Mouse (Mus musculus): ENCODE data around the gene Tube1. TPM values are rescaled to one million over a fixed set of nuclear protein-coding genes. Genes with fewer than 3 reads are reported as not detected.

The Tube1 gene
- polyA plus RNA-seq, 1 experiment from 2014 or later = 1.8 TPM

DNA sequence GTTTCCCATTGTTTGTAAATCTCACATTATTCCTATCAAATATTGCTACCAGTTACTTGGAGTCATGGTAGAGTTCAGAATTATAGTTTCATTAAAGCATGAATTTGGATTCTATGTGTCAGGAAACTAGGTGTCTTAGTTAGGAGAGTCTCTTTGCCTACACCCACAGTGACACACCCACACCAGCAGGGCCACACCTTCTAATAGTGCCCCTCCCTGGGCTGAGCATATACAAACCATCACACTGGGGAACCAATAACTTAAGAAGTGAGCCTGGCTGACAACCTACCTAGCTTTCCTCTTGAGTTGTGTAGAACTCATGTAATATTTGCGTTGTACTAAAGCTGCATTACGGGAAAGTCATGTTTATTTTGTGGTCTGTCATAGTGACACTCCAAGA is 7.6 kb downstream of the Tube1 start:
- Histone ChIP-seq H3K4me3 (ENCODE audit: low read depth, low read length) (no peak overlapping the region), H3K4me2 (replicated peaks; ENCODE audit: low read depth, low read length) (no peak overlapping the region), H3K27me3 (replicated peaks; ENCODE audit: insufficient read depth, low read length) (no peaks in the 10 kb centered on the region), H3K9me3 (ENCODE audit: low read length) (no peaks in the 10 kb centered on the region), H3K4me1 (ENCODE audit: insufficient read depth, low read depth, low read length) (no peaks in the 10 kb centered on the region), H3K27ac (ENCODE audit: low read length) (no peak overlapping the region), H3K9ac (replicated peaks; ENCODE audit: low read depth) (no peak overlapping the region), H3K36me3 (ENCODE audit: insufficient read depth, low read length) (no peaks in the 10 kb centered on the region)
- DNase-seq (ENCODE audit: low spot score) (no peak), ATAC-seq (no peak)
- no peak for TF ChIP-seq CTCF (IDR thresholded peaks at IDR 0.05)
- no peak for TF ChIP-seq EP300 (IDR thresholded peaks at IDR 0.05)
- WGBS = 73% methylated on average over 2 of the region's 2 CpGs

DNA sequence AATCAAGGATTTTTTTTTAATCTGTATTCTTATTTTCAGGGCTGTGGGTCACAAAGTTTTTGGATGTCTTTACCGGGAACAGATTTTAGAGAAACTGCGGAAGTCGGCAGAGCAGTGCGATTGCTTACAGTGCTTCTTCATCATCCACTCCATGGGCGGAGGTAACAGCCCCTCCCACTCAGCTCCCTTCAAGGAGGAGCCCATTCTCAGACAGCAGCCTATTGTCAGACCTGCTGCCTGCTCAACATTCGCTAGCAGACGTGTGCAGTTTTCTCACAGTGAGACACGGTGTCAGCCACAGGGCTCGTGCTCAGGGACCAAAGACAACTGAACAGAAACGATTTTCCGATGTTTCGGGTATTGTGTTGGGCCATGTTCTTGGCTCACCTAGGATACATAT is 8.4 kb downstream of the Tube1 start:
- Histone ChIP-seq H3K9me3 (ENCODE audit: low read length) (no peaks in the 10 kb centered on the region), H3K27ac (ENCODE audit: low read length) (no peak overlapping the region), H3K9ac (replicated peaks; ENCODE audit: low read depth) (no peak overlapping the region), H3K4me1 (ENCODE audit: insufficient read depth, low read depth, low read length) (no peaks in the 10 kb centered on the region), H3K27me3 (replicated peaks; ENCODE audit: insufficient read depth, low read length) (no peaks in the 10 kb centered on the region), H3K4me2 (replicated peaks; ENCODE audit: low read depth, low read length) (no peak overlapping the region), H3K36me3 (ENCODE audit: insufficient read depth, low read length) (no peaks in the 10 kb centered on the region), H3K4me3 (ENCODE audit: low read depth, low read length) (no peak overlapping the region)
- DNase-seq (ENCODE audit: low spot score) = no peak
- WGBS = 86% methylated on average over 12 of the region's 12 CpGs
- ATAC-seq = no peak
- no peak for TF ChIP-seq CTCF (IDR thresholded peaks at IDR 0.05)
- TF ChIP-seq EP300 (IDR thresholded peaks at IDR 0.05) = no peak

DNA sequence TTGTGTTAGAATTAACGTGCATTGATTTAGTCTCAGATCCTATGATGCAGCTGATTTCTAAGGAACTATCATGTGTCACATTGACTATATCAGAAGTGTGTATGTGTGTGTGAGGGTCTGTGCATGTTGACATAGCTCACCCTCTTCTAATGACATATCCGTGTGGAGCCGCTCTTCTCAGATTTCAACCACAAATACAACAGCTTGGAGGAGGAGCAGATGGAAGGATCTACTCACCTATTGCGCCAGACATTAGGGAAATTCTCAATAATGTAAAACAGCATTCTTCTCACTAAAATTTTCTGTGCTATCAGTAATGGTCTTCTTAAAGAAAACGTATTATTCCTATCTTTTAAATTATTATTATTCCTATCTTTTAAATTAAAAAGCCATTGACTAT is 22.9 kb downstream of the Tube1 start:
- TF ChIP-seq CTCF (IDR thresholded peaks at IDR 0.05) = no peak
- TF ChIP-seq EP300 (IDR thresholded peaks at IDR 0.05) = no peak
- H3K4me1 ChIP-seq (ENCODE audit: insufficient read depth, low read depth, low read length) = no peaks in the 10 kb centered on the region
- no peak overlapping the region for H3K4me2 ChIP-seq (replicated peaks; ENCODE audit: low read depth, low read length)
- no peaks in the 10 kb centered on the region for H3K36me3 ChIP-seq (ENCODE audit: insufficient read depth, low read length)
- H3K4me3 ChIP-seq (ENCODE audit: low read depth, low read length) = no peak overlapping the region
- DNase-seq (ENCODE audit: low spot score) (no peak), ATAC-seq (no peak)
- no peaks in the 10 kb centered on the region for H3K27me3 ChIP-seq (replicated peaks; ENCODE audit: insufficient read depth, low read length)
- H3K27ac ChIP-seq (ENCODE audit: low read length) = no peak overlapping the region
- WGBS = 77% methylated on average over 5 of the region's 5 CpGs
- H3K9me3 ChIP-seq (ENCODE audit: low read length) = no peaks in the 10 kb centered on the region
- H3K9ac ChIP-seq (replicated peaks; ENCODE audit: low read depth) = no peak overlapping the region

DNA sequence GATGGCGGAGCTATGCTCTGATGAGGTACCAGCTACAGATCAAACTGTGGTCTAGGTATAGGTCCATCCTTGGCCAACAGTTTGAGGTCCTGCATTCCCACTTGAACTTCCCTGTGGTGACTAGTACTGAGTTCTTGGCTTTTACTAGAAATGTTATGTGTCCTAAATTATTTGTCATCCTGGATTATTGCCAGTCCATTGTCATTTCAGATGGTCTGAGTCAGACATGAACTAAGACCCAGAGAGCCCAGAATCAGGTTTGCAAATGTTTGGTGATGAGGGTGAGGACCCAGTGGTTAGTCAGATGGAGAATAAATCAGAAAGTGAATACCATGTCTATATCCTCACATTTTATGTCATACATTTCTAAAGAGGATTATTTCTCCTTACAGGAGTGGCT is 23.5 kb downstream of the Tube1 start:
- Histone ChIP-seq H3K4me3 (ENCODE audit: low read depth, low read length) (no peak overlapping the region), H3K36me3 (ENCODE audit: insufficient read depth, low read length) (no peaks in the 10 kb centered on the region), H3K9ac (replicated peaks; ENCODE audit: low read depth) (no peak overlapping the region), H3K27ac (ENCODE audit: low read length) (no peak overlapping the region), H3K9me3 (ENCODE audit: low read length) (no peaks in the 10 kb centered on the region), H3K4me2 (replicated peaks; ENCODE audit: low read depth, low read length) (no peak overlapping the region), H3K4me1 (ENCODE audit: insufficient read depth, low read depth, low read length) (no peaks in the 10 kb centered on the region), H3K27me3 (replicated peaks; ENCODE audit: insufficient read depth, low read length) (no peaks in the 10 kb centered on the region)
- DNase-seq (ENCODE audit: low spot score) = no peak
- TF ChIP-seq CTCF (IDR thresholded peaks at IDR 0.05) (no peak), EP300 (IDR thresholded peaks at IDR 0.05) (no peak)
- ATAC-seq = no peak
- WGBS = 95% methylated on average over 1 of the region's 1 CpGs

DNA sequence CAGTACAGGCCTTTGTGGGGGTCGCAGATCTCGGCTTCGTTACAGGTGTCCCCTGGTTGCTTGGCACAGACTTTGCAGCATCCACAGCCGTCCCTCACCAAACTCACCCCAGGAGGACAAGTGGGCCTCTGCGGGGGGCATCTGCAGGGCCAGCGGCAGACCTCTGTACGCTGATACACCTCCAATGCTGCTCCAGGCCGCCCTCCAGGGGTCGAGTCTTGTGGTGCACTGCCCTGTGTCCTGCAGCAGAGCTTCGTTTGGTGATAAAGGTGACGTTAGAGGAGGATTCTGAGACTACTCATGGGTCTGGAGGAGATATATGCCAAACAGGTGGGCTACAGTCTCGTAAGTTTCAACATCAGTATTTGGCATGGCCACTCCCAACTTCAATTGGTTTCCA is 24.5 kb downstream of the Tube1 start:
- no peak overlapping the region for H3K9ac ChIP-seq (replicated peaks; ENCODE audit: low read depth)
- no peaks in the 10 kb centered on the region for H3K27me3 ChIP-seq (replicated peaks; ENCODE audit: insufficient read depth, low read length)
- 64% methylated on average over 12 of the region's 12 CpGs for WGBS
- H3K4me3 ChIP-seq (ENCODE audit: low read depth, low read length) = no peak overlapping the region
- TF ChIP-seq CTCF (IDR thresholded peaks at IDR 0.05) (no peak), EP300 (IDR thresholded peaks at IDR 0.05) (no peak)
- ATAC-seq = no peak
- no peak overlapping the region for H3K27ac ChIP-seq (ENCODE audit: low read length)
- H3K4me2 ChIP-seq (replicated peaks; ENCODE audit: low read depth, low read length) = no peak overlapping the region
- no peaks in the 10 kb centered on the region for H3K4me1 ChIP-seq (ENCODE audit: insufficient read depth, low read depth, low read length)
- H3K9me3 ChIP-seq (ENCODE audit: low read length) = no peaks in the 10 kb centered on the region
- no peak for DNase-seq (ENCODE audit: low spot score)
- no peaks in the 10 kb centered on the region for H3K36me3 ChIP-seq (ENCODE audit: insufficient read depth, low read length)

DNA sequence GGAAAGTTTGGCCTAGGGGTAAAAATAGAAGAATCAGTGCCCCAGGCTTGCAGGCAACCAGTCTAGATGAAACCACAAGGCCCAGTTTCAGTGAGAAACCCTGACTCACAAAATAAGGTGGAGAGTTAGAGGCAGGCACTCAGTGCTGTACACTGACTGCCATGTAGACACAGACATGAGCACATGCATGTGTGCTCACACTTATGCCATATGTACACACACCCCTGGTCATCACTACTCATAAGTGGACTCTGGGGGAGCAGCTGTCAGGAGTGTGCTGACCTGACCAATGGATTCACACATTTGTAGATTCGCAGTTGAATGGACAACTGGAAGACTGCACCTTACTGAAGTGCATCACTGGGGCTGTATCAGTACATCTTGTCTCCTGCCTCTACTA is 27.6 kb downstream of the Tube1 start:
- no peak for ATAC-seq
- TF ChIP-seq EP300 (IDR thresholded peaks at IDR 0.05) (no peak), CTCF (IDR thresholded peaks at IDR 0.05) (no peak)
- no peak overlapping the region for H3K4me3 ChIP-seq (ENCODE audit: low read depth, low read length)
- H3K9ac ChIP-seq (replicated peaks; ENCODE audit: low read depth) = no peak overlapping the region
- no peak for DNase-seq (ENCODE audit: low spot score)
- no peaks in the 10 kb centered on the region for H3K9me3 ChIP-seq (ENCODE audit: low read length)
- H3K27ac ChIP-seq (ENCODE audit: low read length) = no peak overlapping the region
- H3K4me1 ChIP-seq (ENCODE audit: insufficient read depth, low read depth, low read length) = 0 out of 2 replicates have a peak, but pooled peaks cover 5% of the 10 kb centered on the region
- H3K4me2 ChIP-seq (replicated peaks; ENCODE audit: low read depth, low read length) = no peak overlapping the region
- no peaks in the 10 kb centered on the region for H3K27me3 ChIP-seq (replicated peaks; ENCODE audit: insufficient read depth, low read length)
- H3K36me3 ChIP-seq (ENCODE audit: insufficient read depth, low read length) = no peaks in the 10 kb centered on the region
- WGBS = 86% methylated on average over 1 of the region's 1 CpGs

Data from lung, postnatal 0 days (tissue).